Mouse (Mus musculus) monocyte, adult 5-6 weeks (primary cell): Measurements from ENCODE around the gene Msgn1. TPM values are rescaled to one million over a fixed set of nuclear protein-coding genes. Genes with fewer than 3 reads are reported as not detected.
A peak's percentile ranks its signal among the peaks of the same experiment; 100 is the strongest.

Source experiments
- ATAC-seq: fragments of 153-309, 156-312 bp; replicated peaks from 2 replicates; pipeline ENCODE4 v1.8.0; 2017; ENCODE audit warnings: mild to moderate bottlenecking; ENCODE audit not compliant: low TSS enrichment, insufficient number of reproducible peaks, severe bottlenecking, poor library complexity, low FRiP score
- total RNA-seq: library from RNA; stranded (forward); fragments of 200-1000, 200-491, 200-594 nt; gene quantifications from 3 replicates; pipeline ENCODE4 v1.2.3, GENCODE M21; 2017

The Msgn1 gene
- 4.5 to 5.4 TPM in 2 of 3 replicates, not detected in the other for total RNA-seq

GRCm38 (mm10) chr12:11208872-11209271, at the start of gene Msgn1:
Msgn1 (minus strand) TSS chr12:11208972.
- ATAC-seq = no peak

- ATAC-seq = no peak
Measured at GRCm38 (mm10) chr12:11250322-11250721, 41.5 kb upstream of the Msgn1 start.

DNA sequence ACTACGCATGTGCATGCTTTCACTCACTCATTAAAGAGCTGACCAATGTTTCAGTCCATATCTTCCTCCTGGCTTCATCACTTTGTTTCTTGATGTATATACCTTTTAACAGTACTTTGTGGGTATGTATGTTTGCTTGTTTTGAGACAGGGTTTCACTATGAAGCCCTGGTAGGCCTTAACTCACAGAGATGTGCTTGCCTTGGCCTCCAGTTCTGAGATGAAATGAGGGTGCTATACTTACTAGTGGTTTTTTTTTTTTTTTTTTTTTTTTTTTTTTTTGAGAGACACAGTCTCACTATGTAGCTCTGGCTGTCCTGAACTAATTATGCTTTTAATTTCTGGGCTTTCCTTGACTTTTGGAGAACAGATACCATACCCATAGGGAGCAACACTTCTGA, 38.7 kb upstream of the Msgn1 start:
- ATAC-seq = no peak

GRCm38 (mm10) chr12:11235996-11236395, 27.2 kb upstream of the Msgn1 start:
- no peak for ATAC-seq

DNA sequence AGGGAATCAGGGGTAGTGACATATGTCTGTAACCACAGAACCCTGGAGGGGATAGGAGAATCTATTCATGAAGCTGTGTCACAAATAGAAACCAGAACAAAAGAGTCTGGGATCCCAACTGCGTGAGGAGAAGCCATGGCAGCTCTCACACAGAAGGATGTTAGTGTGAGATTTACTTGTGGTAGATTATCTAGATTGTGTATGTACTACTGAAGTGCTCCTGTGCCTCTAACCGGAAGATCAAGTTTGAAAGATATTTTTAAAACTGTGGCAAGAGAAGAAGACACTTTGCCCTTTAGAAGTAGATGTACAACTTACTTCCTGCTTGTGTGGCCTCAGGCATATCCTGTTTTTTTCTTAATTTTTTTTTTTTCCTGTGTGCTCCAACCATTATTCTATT, 21.5 kb upstream of the Msgn1 start:
- peak; percentile 17; the same call in 1 of the 2 replicates for ATAC-seq

DNA sequence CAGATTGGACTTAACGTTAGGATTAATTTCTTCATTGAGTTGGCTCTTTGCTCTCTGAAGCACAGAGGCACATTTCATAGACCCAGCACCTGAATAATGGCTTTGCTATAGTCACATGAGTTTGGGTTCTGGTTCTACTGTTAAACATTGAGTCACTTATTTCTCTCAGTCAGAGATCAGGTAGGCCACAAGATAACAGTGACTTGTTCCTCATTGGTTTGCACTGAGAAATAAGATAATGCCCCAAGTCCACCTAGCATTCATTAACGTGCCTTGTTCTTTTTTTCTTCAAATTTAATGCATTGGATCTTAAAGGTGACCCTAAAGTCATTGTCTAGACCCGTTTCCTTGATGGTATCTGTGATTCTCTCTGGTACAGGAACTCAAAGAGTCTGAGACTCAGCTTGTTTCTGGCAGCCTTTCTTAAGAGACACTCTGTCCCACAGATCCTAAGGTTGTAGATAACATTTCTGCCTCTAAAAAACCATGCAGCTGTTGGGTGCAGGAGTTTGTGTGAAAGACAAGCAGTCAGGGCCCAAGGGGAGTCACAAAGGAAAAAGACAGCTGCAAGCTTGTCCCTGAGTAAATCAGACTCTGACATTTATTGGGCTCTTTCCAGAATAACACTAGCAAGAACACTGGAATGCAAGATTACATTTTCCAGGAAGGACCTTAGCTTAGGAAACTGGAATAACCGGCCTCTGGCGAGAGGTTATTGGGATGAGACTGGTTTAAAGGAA, 17.9 kb upstream of the Msgn1 start:
- no peak for ATAC-seq

DNA sequence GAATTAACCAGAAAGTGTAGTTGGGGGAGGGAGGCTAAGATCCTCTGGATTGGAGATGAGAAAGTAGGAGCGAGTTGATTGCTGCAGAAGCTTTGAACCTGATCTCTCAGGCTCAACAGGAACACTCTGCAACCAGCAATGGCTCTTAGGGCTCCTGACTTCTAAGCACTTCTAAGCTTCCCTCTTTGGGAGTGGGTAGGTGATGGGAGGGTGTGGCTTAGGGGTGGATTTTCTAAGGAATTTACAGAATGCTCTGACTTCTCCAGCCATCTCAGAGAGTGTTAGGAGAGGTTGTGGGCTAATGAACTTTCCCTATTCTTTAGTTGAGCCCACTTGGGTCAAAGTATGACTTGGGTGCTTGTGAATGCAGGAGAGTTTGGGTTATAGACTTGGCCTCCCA, 17.4 kb upstream of the Msgn1 start:
- no peak for ATAC-seq

GRCm38 (mm10) chr12:11224722-11225121, 15.9 kb upstream of the Msgn1 start:
- ATAC-seq = no peak

DNA sequence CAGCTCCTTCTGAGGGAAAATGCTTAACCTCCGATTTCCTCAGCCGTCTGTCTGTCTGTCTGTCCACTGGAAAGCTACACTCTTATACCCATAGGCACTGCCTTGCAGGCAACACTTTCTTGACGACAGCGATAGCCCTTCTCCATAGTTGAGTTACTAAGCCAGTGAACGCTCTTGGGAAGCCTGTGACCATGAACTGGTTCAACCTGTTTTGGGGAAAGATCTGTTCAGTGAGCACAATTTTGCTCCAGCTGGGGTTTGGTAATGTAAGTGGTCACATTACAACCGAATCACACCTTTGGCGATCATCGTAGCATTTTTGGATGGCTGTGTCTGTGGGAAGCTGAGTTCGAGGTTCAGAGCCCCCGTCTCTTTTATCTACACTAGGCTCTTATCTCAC, 14.3 kb upstream of the Msgn1 start:
- no peak for ATAC-seq

- ATAC-seq = no peak
Measured at GRCm38 (mm10) chr12:11222566-11222965, 13.8 kb upstream of the Msgn1 start.

- ATAC-seq = no peak
Measured at GRCm38 (mm10) chr12:11221524-11222330, 13.0 kb upstream of the Msgn1 start.

DNA sequence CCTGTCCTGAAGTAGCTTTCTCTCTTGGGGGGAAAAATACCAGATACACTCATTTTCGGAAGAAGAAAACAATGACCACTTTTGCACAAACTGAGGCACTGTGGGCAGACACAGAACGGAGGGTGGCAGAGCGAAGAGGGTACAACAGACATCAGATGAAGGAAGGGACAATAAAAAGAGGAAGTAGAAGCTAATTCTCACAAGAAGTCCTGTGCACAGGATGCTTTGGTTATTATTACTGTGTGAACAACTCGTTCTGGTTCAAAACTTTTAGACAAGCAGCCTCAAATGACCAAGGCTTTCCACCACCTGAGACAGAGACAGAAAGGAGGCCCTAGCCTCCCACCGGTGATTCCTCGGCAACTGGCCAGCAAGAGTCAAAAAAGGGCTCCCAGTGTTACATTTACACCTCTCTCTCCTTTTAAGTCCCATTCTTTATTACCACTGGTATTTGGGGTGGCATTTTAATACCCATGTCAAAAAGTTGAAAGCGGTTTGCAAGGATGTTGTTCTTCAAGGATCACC, 9.0 kb upstream of the Msgn1 start:
- ATAC-seq = peak; percentile 68

DNA sequence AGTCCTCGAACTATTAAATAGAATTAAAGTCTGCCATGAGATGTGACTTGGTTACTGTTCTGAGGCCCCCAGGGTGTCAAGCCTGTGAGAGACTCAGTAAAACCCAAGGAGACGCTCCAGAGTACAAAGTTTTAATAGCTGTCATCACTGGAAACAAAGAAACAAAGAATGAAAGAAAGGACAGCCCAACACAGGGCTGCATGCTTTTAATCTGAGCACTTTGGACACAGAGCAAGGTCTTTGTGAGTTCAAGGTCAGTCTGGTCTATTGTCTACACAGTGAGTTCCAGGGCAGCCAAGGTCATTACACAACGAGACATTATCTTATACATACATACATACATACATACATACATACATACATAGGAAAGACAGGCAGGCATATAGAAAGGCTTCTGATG, 7.7 kb upstream of the Msgn1 start:
- ATAC-seq = no peak

GRCm38 (mm10) chr12:11215555-11215954, 6.8 kb upstream of the Msgn1 start:
- ATAC-seq = no peak; the same call in 1 of the 2 replicates

DNA sequence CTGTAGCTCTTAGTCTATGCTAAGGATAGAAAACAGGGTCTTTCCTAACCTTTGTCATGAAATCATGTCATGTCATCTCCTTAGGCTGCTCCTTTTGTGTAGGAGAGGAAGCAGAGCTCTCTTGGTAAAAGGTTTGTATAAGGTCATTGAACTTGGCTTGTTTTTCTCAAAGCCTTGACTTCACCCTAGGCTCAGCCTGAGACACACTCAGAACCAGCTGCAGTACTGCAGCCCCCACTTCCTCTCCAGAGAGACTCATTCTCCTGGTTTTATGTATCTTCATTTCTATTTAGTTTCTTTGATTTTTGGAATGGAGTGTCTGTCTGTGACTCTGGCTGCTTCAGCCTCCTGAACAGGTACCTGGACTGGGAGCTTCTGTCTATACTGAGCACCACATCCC, 6.0 kb upstream of the Msgn1 start:
- ATAC-seq = no peak

GRCm38 (mm10) chr12:11212881-11213280, 4.1 kb upstream of the Msgn1 start:
- ATAC-seq = no peak

DNA sequence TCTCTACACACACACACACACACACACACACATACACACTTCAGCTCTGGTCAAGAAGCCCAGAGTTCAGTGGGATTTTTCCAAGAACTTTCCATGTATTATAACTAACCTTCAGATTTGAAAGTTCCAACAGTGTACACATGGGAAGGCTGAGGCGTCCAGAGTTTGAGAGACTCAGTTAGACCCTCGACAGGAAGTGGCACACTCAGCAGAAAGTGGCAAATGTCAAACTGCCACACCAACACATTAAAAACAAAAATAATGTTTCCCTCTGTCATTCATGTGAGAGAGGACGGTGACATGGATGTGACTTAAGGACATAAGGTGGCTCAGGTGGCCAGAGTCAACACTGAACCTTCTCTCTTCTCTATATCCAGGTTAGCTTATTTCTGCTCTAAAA, 1.6 kb upstream of the Msgn1 start:
- no peak for ATAC-seq

DNA sequence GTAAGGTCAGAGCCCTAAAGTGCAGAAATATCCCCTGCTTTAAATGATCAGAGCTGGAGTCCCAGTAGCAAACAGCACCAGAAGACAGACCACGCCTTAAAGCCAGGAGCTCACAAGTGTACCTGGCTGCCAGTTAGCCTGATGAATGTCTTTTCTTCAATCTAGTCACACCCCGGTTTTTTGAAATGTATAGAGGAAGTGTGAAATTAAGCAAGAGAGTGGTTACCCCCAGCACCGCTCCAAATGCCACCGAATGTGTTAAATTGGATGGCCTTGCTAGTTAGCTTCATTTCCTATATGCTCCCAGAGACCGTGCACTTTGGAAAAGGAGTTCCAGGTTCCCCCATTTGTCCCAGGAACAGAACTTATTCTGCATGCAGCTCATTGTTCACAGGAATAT, 864 bp upstream of the Msgn1 start:
- ATAC-seq = peak; percentile 55

DNA sequence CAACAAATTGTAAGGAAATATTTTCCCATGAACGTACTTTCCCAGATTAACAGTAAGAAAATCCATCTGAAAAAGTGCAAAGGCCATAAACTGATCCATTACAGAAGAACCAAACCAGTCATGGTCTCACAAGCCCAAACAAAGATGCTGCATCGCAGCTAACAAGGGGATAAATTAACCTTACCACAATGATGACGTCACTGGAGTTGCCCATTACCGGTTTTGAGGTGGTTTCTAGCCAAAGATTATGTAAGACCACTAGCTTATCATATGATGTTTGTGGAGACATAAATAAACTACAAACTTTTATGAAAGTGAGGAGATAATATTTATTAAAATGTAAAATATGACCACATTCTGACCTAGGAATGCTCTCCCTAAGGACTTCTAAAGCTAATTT, 2.5 kb downstream of the Msgn1 start:
- ATAC-seq = no peak
